Mouse (Mus musculus): ENCODE results near the gene Ywhag. TPM values are rescaled to one million over a fixed set of nuclear protein-coding genes. Genes with fewer than 3 reads are reported as not detected.

The Ywhag gene
- total RNA-seq, 2 experiments from 2014 or later, result 88.3 to 138 TPM

- ATAC-seq (replicated peaks; ENCODE audit: low FRiP score, low TSS enrichment, poor library complexity, severe bottlenecking), result 0 out of 2 replicates have a peak, but pooled peaks have one; percentile 8
These were observed 16.9 kb downstream of the Ywhag start for GRCm38 (mm10) chr5:135917327-135918058.

GRCm38 (mm10) chr5:135916601-135917000 is 17.8 kb downstream of the Ywhag start:
- no peak for ATAC-seq (replicated peaks; ENCODE audit: low FRiP score, low TSS enrichment, poor library complexity, severe bottlenecking)

- no peak for ATAC-seq (replicated peaks; ENCODE audit: low FRiP score, low TSS enrichment, poor library complexity, severe bottlenecking)
These were observed 18.3 kb downstream of the Ywhag start for GRCm38 (mm10) chr5:135916051-135916565.

- ATAC-seq (replicated peaks; ENCODE audit: low FRiP score, low TSS enrichment, poor library complexity, severe bottlenecking), result no peak
These were observed 20.3 kb downstream of the Ywhag start for GRCm38 (mm10) chr5:135914156-135914555.

- ATAC-seq (replicated peaks; ENCODE audit: low FRiP score, low TSS enrichment, poor library complexity, severe bottlenecking), result no peak
These were observed 21.2 kb downstream of the Ywhag start for GRCm38 (mm10) chr5:135913201-135913600.

GRCm38 (mm10) chr5:135911633-135912220 is 22.7 kb downstream of the Ywhag start:
- ATAC-seq (replicated peaks; ENCODE audit: low FRiP score, low TSS enrichment, poor library complexity, severe bottlenecking), result no peak

GRCm38 (mm10) chr5:135910813-135911212 is 23.6 kb downstream of the Ywhag start:
- no peak for ATAC-seq (replicated peaks; ENCODE audit: low FRiP score, low TSS enrichment, poor library complexity, severe bottlenecking)

- ATAC-seq (replicated peaks; ENCODE audit: low FRiP score, low TSS enrichment, poor library complexity, severe bottlenecking), result no peak
These were observed 24.8 kb downstream of the Ywhag start for GRCm38 (mm10) chr5:135909646-135910045.

- no peak for ATAC-seq (replicated peaks; ENCODE audit: low FRiP score, low TSS enrichment, poor library complexity, severe bottlenecking)
These were observed 25.4 kb downstream of the Ywhag start for GRCm38 (mm10) chr5:135908989-135909388.

- ATAC-seq (replicated peaks; ENCODE audit: low FRiP score, low TSS enrichment, poor library complexity, severe bottlenecking), result no peak
These were observed 26.2 kb downstream of the Ywhag start for GRCm38 (mm10) chr5:135908185-135908584.

- ATAC-seq (replicated peaks; ENCODE audit: low FRiP score, low TSS enrichment, poor library complexity, severe bottlenecking), result no peak
These were observed 27.2 kb downstream of the Ywhag start for GRCm38 (mm10) chr5:135907256-135907655.

- ATAC-seq (replicated peaks; ENCODE audit: low FRiP score, low TSS enrichment, poor library complexity, severe bottlenecking), result no peak
These were observed 27.6 kb downstream of the Ywhag start for GRCm38 (mm10) chr5:135906846-135907245.

GRCm38 (mm10) chr5:135905320-135906225 is 28.8 kb downstream of the Ywhag start:
- ATAC-seq (replicated peaks; ENCODE audit: low FRiP score, low TSS enrichment, poor library complexity, severe bottlenecking), result no peak

GRCm38 (mm10) chr5:135904259-135904658 is 30.2 kb downstream of the Ywhag start:
- no peak for ATAC-seq (replicated peaks; ENCODE audit: low FRiP score, low TSS enrichment, poor library complexity, severe bottlenecking)

- peak; percentile 85 for ATAC-seq (replicated peaks; ENCODE audit: low FRiP score, low TSS enrichment, poor library complexity, severe bottlenecking)
These were observed 30.8 kb downstream of the Ywhag start for GRCm38 (mm10) chr5:135903551-135904151.

- no peak for ATAC-seq (replicated peaks; ENCODE audit: low FRiP score, low TSS enrichment, poor library complexity, severe bottlenecking)
These were observed 31.4 kb downstream of the Ywhag start for GRCm38 (mm10) chr5:135903058-135903457.

GRCm38 (mm10) chr5:135901354-135902095 is 32.9 kb downstream of the Ywhag start:
- ATAC-seq (replicated peaks; ENCODE audit: low FRiP score, low TSS enrichment, poor library complexity, severe bottlenecking), result no peak

- ATAC-seq (replicated peaks; ENCODE audit: low FRiP score, low TSS enrichment, poor library complexity, severe bottlenecking), result no peak
These were observed 33.7 kb downstream of the Ywhag start for GRCm38 (mm10) chr5:135900701-135901100.

- no peak for ATAC-seq (replicated peaks; ENCODE audit: low FRiP score, low TSS enrichment, poor library complexity, severe bottlenecking)
These were observed 34.6 kb downstream of the Ywhag start for GRCm38 (mm10) chr5:135899833-135900232.

Data from megakaryocyte-erythroid progenitor cell, adult 5-6 weeks (primary cell).